8 mouse cellular contexts compared by ENCODE assay signal in the genomic region with DNA sequence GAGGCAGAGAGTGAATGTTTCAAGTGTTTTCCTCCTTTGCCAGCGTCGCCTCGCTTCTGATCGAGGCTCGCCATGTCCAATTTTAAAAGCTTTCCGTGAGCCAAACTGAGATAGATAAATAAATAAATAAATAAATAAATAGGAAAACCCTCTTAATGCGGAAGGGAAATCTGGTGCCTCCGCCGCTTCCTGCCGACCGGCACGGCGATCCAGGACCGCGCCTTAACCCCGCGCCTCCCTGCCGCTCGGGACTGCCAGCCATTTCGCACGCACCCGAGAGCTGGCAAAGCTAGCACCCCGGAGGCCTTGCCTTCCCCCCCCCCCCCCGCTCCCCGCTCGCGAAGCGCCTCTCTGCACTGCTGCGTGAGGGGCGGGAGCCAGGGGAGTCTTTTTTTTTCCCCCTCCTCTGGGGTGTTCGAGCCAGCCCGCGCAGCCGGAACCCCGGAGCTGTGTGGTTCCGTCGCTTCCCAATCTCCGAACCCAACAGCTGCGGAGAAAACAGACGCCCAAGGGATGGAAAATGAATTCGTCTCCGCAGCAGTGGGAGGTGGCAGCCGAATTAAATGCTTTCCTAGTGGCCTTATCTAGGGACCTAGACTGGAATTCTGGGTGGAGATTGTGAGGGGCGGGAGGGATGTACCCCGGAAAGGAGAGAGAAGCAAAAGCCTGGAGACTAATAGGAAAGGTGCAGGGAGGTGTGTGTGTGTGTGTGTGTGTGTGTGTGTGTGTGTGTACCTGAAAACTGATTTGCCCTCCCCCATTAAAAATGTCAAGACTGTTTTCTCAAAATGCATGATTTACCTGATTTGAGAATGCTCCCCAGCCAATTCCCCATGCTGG. TPM values are rescaled to one million over a fixed set of nuclear protein-coding genes. Genes with fewer than 3 reads are reported as not detected.
A peak's percentile ranks its signal among the peaks of the same experiment; 100 is the strongest.
DNase-seq lines count a peak whose midpoint lies in the region; ATAC-seq and TF ChIP-seq lines count a peak whose summit lies in the region.

No protein-coding gene starts in this region.

- peaks cover 92% of the 10 kb centered on the region for H3K27me3 ChIP-seq in lung, embryonic 14.5 days (ENCODE audit: insufficient read depth, low read length)
- H3K27me3 ChIP-seq in embryonic facial prominence, embryonic 13.5 days = peaks cover 98% of the 10 kb centered on the region
- H3K27me3 ChIP-seq in hindbrain, embryonic 16.5 days (replicated peaks; ENCODE audit: control insufficient read depth, insufficient read depth, low read length) = peaks cover 51% of the 10 kb centered on the region
- peaks cover 83% of the 10 kb centered on the region for H3K27me3 ChIP-seq in midbrain, embryonic 11.5 days (ENCODE audit: control insufficient read depth, insufficient read depth, low read length)

- 0 out of 2 replicates have a peak, but pooled peaks have one; percentile 10 for ATAC-seq in lung, embryonic 14.5 days (ENCODE audit: insufficient read depth)
- ATAC-seq in embryonic facial prominence, embryonic 13.5 days (ENCODE audit: insufficient number of reproducible peaks, insufficient read depth, low FRiP score, low TSS enrichment, low read depth) = no peak
- ATAC-seq in hindbrain, embryonic 16.5 days = no peak
- ATAC-seq in midbrain, embryonic 11.5 days (ENCODE audit: low FRiP score) = 0 out of 2 replicates have a peak, but pooled peaks have one; percentile 23

- intact Hi-C loops in gastrocnemius, postnatal 36 days (cut with DNase I) = loop anchor here (2.0 to 10.0 kb wide), 3 partner anchors 221 to 353 kb away; no protein-coding TSS in a partner anchor

- WGBS in lung, embryonic 14.5 days = 1% methylated on average over 41 of the region's 45 CpGs
- under 1% methylated on average over 45 of the region's 45 CpGs for WGBS in embryonic facial prominence, embryonic 13.5 days
- under 1% methylated on average over 35 of the region's 45 CpGs for WGBS in hindbrain, embryonic 16.5 days
- WGBS in midbrain, embryonic 11.5 days = under 1% methylated on average over 44 of the region's 45 CpGs

- H3K9me3 ChIP-seq in lung, embryonic 14.5 days (ENCODE audit: low read depth, low read length) = no peaks in the 10 kb centered on the region
- H3K9me3 ChIP-seq in embryonic facial prominence, embryonic 13.5 days = no peaks in the 10 kb centered on the region
- H3K9me3 ChIP-seq in hindbrain, embryonic 16.5 days (ENCODE audit: control insufficient read depth, low read length) = no peaks in the 10 kb centered on the region
- H3K9me3 ChIP-seq in midbrain, embryonic 11.5 days (ENCODE audit: control insufficient read depth, low read length) = no peaks in the 10 kb centered on the region

- peak overlapping the region; percentile 84 for H3K4me2 ChIP-seq in lung, embryonic 14.5 days
- peak overlapping the region; percentile 90 for H3K4me2 ChIP-seq in embryonic facial prominence, embryonic 13.5 days
- peak overlapping the region; percentile 99 for H3K4me2 ChIP-seq in hindbrain, embryonic 16.5 days (ENCODE audit: low read length)
- H3K4me2 ChIP-seq in midbrain, embryonic 11.5 days = peak overlapping the region; percentile 78

- H3K27ac ChIP-seq in lung, embryonic 14.5 days (ENCODE audit: low read depth) = no peak overlapping the region
- no peak overlapping the region for H3K27ac ChIP-seq in embryonic facial prominence, embryonic 13.5 days
- no peak overlapping the region for H3K27ac ChIP-seq in hindbrain, embryonic 16.5 days (ENCODE audit: low read depth, low read length)
- no peak overlapping the region for H3K27ac ChIP-seq in midbrain, embryonic 11.5 days (ENCODE audit: low read depth, low read length)

- no peaks in the 10 kb centered on the region for H3K4me1 ChIP-seq in lung, embryonic 14.5 days (ENCODE audit: insufficient read depth)
- H3K4me1 ChIP-seq in embryonic facial prominence, embryonic 13.5 days = peaks cover 64% of the 10 kb centered on the region
- peaks cover 38% of the 10 kb centered on the region for H3K4me1 ChIP-seq in hindbrain, embryonic 16.5 days (ENCODE audit: control insufficient read depth, insufficient read depth, low read depth, low read length)
- peaks cover 15% of the 10 kb centered on the region for H3K4me1 ChIP-seq in midbrain, embryonic 11.5 days (ENCODE audit: control insufficient read depth, insufficient read depth, low read length)

- no peaks in the 10 kb centered on the region for H3K36me3 ChIP-seq in lung, embryonic 14.5 days (ENCODE audit: insufficient read depth)
- no peaks in the 10 kb centered on the region for H3K36me3 ChIP-seq in embryonic facial prominence, embryonic 13.5 days
- no peaks in the 10 kb centered on the region for H3K36me3 ChIP-seq in hindbrain, embryonic 16.5 days (ENCODE audit: control insufficient read depth, insufficient read depth, low read length)
- H3K36me3 ChIP-seq in midbrain, embryonic 11.5 days (ENCODE audit: control insufficient read depth, insufficient read depth, low read length) = no peaks in the 10 kb centered on the region

- peak; percentile 35 for DNase-seq in lung, embryonic 14.5 days
- no peak for DNase-seq in lung, postnatal 36 days
- peak; percentile 93 for DNase-seq in midbrain, embryonic 11.5 days (ENCODE audit: low spot score, missing footprints)
- peak; percentile 16 for DNase-seq in yolk sac, embryonic 10.5 days (ENCODE audit: low spot score)
- no peak for DNase-seq in gastrocnemius, postnatal 36 days
- DNase-seq in cerebellum, adult 11 months = no peak

- no peak for TF ChIP-seq CTCF in lung, embryonic 14.5 days (IDR thresholded peaks at IDR 0.05; ENCODE audit: low read depth)

- peak overlapping the region; percentile 43 for H3K4me3 ChIP-seq in lung, embryonic 14.5 days (ENCODE audit: low read depth, low read length)
- peak overlapping the region; percentile 62 for H3K4me3 ChIP-seq in embryonic facial prominence, embryonic 13.5 days
- H3K4me3 ChIP-seq in hindbrain, embryonic 16.5 days (ENCODE audit: low read length) = peak overlapping the region; percentile 62
- peak overlapping the region; percentile 47 for H3K4me3 ChIP-seq in midbrain, embryonic 11.5 days (ENCODE audit: low read depth, low read length)

- peak overlapping the region; percentile 11; the same call in 1 of the 2 replicates for H3K9ac ChIP-seq in lung, embryonic 14.5 days
- H3K9ac ChIP-seq in embryonic facial prominence, embryonic 13.5 days = peak overlapping the region; percentile 64
- peak overlapping the region; percentile 75 for H3K9ac ChIP-seq in hindbrain, embryonic 16.5 days (ENCODE audit: low read depth, low read length)
- peak overlapping the region; percentile 51 for H3K9ac ChIP-seq in midbrain, embryonic 11.5 days (ENCODE audit: low read length)

RNA-seq across cellular contexts. Expression of a gene that starts 3.1 kb away (rescaled TPM):
- polyA plus RNA-seq in lung, embryonic 14.5 days (2014; fragmentation: Nextera tagmentation; extraction: Ambion mirVana) = 0.05 TPM in 1 of 2 replicates, not detected in the other
- 0.84 and 1.2 TPM in 2 replicates for polyA plus RNA-seq in embryonic facial prominence, embryonic 13.5 days (2015; fragmentation: Nextera tagmentation; extraction: Ambion mirVana)
- polyA plus RNA-seq in hindbrain, embryonic 16.5 days (2015; fragmentation: Nextera tagmentation; extraction: Ambion mirVana) = 0.23 and 0.32 TPM in 2 replicates
- 0.46 and 0.90 TPM in 2 replicates for polyA plus RNA-seq in midbrain, embryonic 11.5 days (2014; fragmentation: Nextera tagmentation; extraction: Ambion mirVana)
- under 1 TPM; 0.48 to 0.64 TPM for total RNA-seq in gastrocnemius, postnatal 36 days (2021)

Comparison
In these comparisons a context has a peak if more than half of its experiments do, and no peak if none do; other contexts are left out.
1. DNase-seq: peak in lung, embryonic 14.5 days (single experiment), midbrain, embryonic 11.5 days (single experiment) and yolk sac, embryonic 10.5 days (single experiment); none in lung, postnatal 36 days (single experiment), gastrocnemius, postnatal 36 days (0 of 2) and cerebellum, adult 11 months (single experiment).
2. ATAC-seq: peak in lung, embryonic 14.5 days (single experiment) and midbrain, embryonic 11.5 days (single experiment); none in embryonic facial prominence, embryonic 13.5 days (single experiment) and hindbrain, embryonic 16.5 days (single experiment).
3. H3K9ac ChIP-seq: peak in every context shown above with its lines; median percentile 75 in hindbrain, embryonic 16.5 days; 64 in embryonic facial prominence, embryonic 13.5 days; 51 in midbrain, embryonic 11.5 days; 11 in lung, embryonic 14.5 days.
4. Peak in every context shown above with its lines, with median percentiles within 50 percentile points of each other: H3K4me2 ChIP-seq and H3K4me3 ChIP-seq.